Mouse (Mus musculus): ENCODE measurements around the gene Smg8. TPM values are rescaled to one million over a fixed set of nuclear protein-coding genes. Genes with fewer than 3 reads are reported as not detected.

Gene Smg8
- 1 to 10 TPM; 7.9 to 8.2 TPM for total RNA-seq (2021)
- long read RNA-seq, experiment 1, partial matches to known transcripts = 0 of 3 reads
- long read RNA-seq, experiment 1, other reads (novel, unspliced or antisense) = 0 of 3 reads
- long read RNA-seq, experiment 2, partial matches to known transcripts = 0 of 4 reads
- long read RNA-seq, experiment 2, other reads (novel, unspliced or antisense) = 1 of 4 reads

GRCm38 (mm10) chr11:87086290-87086984, at the start of gene Smg8:
TSS of gene Smg8 (minus strand) at chr11:87086774.
- peak; percentile 79 for DNase-seq
- intact Hi-C loops (cut with DNase I; ENCODE audit: low total_unique reads) = no loop called here

- DNase-seq = peak; percentile 12
- intact Hi-C loops (cut with DNase I; ENCODE audit: low total_unique reads) = no loop called here
Observed at GRCm38 (mm10) chr11:87136233-87136632, 49.7 kb upstream of the Smg8 start.

DNA sequence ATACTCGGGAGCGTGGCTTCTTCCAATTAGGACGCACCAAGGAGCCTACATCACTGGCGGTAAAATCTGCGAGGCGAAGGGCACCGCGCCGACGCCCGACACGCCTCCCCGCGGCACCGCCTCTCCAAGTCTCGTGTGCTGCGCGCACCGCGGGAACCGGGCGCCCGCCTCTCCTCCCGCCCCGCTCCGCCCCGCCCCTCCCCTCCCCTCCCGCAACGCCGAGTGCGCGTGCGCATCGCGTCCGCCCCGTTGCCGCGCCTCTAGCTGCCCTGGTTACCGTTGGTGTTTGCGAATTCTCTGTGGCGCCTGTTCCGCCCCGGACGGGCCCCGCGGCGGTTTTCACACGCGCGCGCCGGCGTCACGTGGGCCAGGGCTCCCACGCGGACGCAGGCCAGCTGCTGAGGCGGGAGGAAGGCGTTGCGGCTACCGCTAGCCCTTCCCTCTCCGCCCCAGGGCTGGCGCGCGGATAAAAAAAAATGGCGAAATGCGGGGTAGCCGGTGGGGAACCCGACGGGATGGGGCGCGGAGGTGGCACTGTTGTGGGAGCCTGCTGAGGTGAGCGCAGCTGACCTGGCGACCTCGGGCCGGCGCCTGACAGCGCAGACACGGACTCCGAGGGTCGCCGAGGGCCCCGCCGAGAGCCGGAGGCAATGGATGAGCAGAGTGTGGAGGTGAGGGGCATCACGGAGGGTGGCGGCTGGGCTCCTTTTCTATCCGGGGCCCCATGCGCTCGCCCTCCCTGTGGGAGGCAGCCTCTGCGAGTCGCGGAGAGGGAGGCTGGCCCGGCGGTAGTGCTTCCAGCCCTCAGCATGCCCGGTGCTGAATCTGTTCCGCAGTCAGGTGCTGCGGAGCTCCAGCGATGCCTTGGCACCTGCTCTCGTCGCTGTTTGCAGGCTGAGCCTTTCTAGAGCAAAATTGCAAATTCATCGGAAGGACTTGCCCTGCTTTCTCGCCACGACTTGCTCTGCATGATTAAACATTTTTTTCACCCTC, 40.5 kb upstream of the Smg8 start, which contains the start of gene Trim37:
Gene Trim37, plus strand, starts transcription at position 254 of the 993 bp plus-strand sequence.
- intact Hi-C loops (cut with DNase I; ENCODE audit: low total_unique reads) = no loop called here

GRCm38 (mm10) chr11:87126281-87126823, 39.8 kb upstream of the Smg8 start:
- no peak for DNase-seq
- intact Hi-C loops (cut with DNase I; ENCODE audit: low total_unique reads) = no loop called here

More for the DNA sequence above, 40.5 kb upstream of the Smg8 start, which contains the start of gene Trim37:
- peak; percentile 87 for DNase-seq

- no peak for DNase-seq
- intact Hi-C loops (cut with DNase I; ENCODE audit: low total_unique reads) = no loop called here
Observed at GRCm38 (mm10) chr11:87125562-87125961, 39.0 kb upstream of the Smg8 start.

- intact Hi-C loops (cut with DNase I; ENCODE audit: low total_unique reads) = no loop called here
- DNase-seq = no peak
Observed at GRCm38 (mm10) chr11:87121864-87122263, 35.3 kb upstream of the Smg8 start.

- intact Hi-C loops (cut with DNase I; ENCODE audit: low total_unique reads) = no loop called here
- no peak for DNase-seq
Observed at GRCm38 (mm10) chr11:87110172-87110909, 23.8 kb upstream of the Smg8 start.

GRCm38 (mm10) chr11:87109519-87110171, 23.1 kb upstream of the Smg8 start:
- DNase-seq = peak; percentile 6

GRCm38 (mm10) chr11:87108755-87109518, 22.4 kb upstream of the Smg8 start, which contains the start of gene Ska2:
TSS of gene Ska2 (plus strand) at chr11:87109234.
- peak; percentile 96 for DNase-seq
- intact Hi-C loops (cut with DNase I; ENCODE audit: low total_unique reads) = no loop called here

More at GRCm38 (mm10) chr11:87109519-87110171, 23.1 kb upstream of the Smg8 start:
- intact Hi-C loops (cut with DNase I; ENCODE audit: low total_unique reads) = no loop called here

DNA sequence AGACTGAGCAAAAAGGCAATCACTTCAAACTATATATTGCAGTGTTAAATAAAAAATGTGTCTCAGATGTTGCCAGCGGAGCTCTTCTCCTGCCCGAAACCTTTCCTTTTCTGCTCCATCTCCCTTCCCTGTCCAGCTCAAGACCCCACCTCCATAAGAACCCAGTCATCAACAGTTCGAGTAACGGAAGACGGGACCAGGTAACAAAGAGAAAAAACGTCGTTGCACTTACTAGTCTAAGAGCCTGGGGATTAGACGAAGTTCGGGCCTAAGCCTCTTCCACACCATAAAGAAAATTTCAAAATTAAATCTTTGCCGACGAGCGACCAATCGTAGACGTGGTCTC, 21.8 kb upstream of the Smg8 start, which contains the start of gene Prr11:
Gene Prr11, minus strand, starts transcription at position 300 of the 346 bp plus-strand sequence.
- no peak for DNase-seq

DNA sequence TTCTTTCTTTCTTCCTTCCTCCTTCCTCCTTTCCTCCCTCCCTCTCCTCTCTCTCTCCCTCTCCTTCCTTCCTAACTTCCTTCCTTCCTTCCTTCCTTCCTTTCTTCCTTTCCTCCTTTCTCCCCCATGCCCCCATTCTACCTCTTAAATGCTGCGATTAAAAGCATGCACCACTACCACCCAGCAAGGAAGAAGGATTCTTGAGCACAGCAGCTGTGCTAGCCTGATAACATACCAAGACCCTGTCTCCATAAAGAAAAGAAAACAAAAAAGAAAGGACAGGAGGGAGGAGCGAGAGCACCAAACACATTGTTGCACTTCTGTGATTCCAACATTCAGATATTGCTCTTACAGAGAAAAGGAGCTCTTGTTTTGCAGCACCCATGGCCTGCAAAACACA, 568 bp upstream of the Smg8 start:
- intact Hi-C loops (cut with DNase I; ENCODE audit: low total_unique reads) = no loop called here
- DNase-seq = no peak

More for the DNA sequence above, 21.8 kb upstream of the Smg8 start, which contains the start of gene Prr11:
- intact Hi-C loops (cut with DNase I; ENCODE audit: low total_unique reads) = no loop called here

DNA sequence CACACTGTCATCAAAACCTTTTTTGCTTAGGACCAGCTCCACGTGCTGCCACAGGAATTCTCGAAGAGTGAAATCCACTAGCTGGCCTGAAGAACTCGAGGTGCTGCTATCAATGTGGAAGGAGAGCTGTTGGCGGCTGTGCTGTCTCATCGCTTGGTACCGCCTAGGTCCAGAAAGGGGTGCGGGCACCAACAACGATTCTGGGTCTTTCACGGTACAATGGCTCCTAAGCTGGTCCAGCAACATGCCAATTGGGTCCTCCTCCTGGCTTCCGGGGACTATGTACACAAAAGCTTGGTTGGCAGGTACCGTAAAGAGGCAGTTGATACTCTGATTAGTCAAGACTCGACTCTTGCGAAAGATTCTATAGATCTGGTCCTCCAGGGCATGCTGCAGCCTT, 1.1 kb downstream of the Smg8 start:
- intact Hi-C loops (cut with DNase I; ENCODE audit: low total_unique reads) = no loop called here
- DNase-seq = no peak

DNA sequence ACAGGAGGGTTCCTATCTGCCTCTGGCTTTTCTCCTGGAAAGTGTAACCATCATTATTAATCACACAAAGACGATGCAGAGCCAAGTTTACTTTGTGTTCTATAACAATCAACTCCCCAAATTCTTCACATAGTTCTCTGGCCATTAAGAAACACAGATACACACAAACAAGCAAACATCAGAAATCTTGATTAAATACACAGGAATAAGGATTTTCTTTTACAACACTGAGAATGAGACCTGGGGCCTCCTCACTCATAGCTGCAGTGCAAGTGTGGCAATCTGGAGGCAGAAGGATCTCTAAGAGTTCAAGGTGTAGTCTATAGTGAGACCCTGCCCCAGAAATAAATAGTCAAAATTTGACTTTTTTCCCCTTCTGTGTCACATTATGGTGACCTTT, 2.9 kb downstream of the Smg8 start:
- intact Hi-C loops (cut with DNase I; ENCODE audit: low total_unique reads) = no loop called here
- no peak for DNase-seq

- DNase-seq = peak; percentile 82
- intact Hi-C loops (cut with DNase I; ENCODE audit: low total_unique reads) = no loop called here
Observed at GRCm38 (mm10) chr11:87073866-87074440, 12.6 kb downstream of the Smg8 start, which contains the start of gene Gdpd1. TSS of gene Gdpd1 (minus strand) at chr11:87074062.

DNA sequence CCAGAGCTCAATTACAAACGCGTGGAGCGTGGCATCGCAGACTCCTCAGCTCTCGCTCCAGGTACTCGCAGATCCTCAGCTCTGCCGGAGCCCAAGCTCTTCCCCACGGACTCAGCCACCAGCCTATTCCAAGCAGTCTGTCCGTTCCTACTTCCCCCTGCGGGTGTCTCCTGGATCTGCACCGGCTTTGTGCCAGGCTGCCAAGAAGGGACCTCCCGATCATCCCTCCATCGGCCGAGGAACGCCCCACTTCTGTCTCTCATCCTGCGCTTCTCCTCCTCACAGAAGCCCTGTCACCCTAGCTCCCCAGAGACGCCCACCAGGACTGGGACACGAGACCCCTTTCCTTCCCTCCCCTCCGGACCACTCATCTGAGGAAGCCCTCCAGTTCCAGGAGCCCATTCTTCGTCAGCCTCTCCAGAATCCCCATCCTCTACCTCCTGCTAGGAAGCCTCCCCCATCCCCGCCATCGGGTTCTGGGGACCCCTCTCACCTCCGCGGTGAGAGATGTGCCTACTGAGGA, 13.2 kb downstream of the Smg8 start:
- DNase-seq = peak; percentile 60
- intact Hi-C loops (cut with DNase I; ENCODE audit: low total_unique reads) = no loop called here

DNA sequence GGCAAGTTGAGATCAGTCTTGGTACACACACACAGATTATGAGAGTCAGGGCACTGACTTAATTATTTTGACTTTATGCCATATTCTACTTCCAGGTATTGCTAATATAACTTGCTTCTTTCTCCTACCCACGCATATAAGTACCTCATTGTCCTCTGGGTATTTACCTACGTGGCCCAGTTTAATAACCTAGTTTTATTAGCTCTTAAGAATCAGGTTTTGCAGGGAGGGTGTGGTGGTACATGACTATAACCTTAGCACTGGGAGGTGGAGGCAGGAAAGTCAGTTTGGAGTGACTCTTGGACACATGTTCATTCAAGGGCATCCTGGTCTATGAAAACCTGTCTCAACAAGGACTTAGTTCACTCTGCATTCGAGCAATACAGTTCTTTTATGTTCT, 24.5 kb downstream of the Smg8 start:
- DNase-seq = no peak
- intact Hi-C loops (cut with DNase I; ENCODE audit: low total_unique reads) = no loop called here

DNA sequence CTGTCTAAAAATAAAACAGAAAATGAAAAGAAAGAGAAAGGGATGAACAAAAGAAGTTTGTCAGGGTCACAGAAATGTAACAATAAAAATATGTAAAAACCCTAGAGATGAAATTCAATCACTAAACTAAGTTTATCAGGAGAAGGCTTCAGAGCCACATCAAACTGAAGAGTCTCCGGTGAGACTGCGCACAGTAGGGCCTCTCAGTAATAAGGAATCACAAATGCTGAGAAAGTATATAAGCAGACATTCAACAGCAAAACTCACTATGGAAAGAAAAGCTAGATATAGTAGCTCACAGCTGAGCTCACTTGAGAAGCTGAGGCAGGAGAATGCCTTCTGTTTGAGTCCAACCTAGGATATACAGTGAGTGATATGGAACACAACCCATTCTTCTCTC, 26.2 kb downstream of the Smg8 start:
- intact Hi-C loops (cut with DNase I; ENCODE audit: low total_unique reads) = no loop called here

More for the DNA sequence above, 26.2 kb downstream of the Smg8 start:
- no peak for DNase-seq

Measured in gastrocnemius, postnatal 14 days (tissue).